Mouse (Mus musculus): ENCODE data around the gene Trak1. TPM values are rescaled to one million over a fixed set of nuclear protein-coding genes. Genes with fewer than 3 reads are reported as not detected.
A peak's percentile ranks its signal among the peaks of the same experiment; 100 is the strongest.
"Not testable (repeated sequence)": the region's sequence is repeated elsewhere in the genome, so short reads cannot be mapped to it uniquely, and the experiment has no call there.

Gene Trak1
- polyA plus RNA-seq, 1 experiment from 2014 or later = 20.8 TPM

DNA sequence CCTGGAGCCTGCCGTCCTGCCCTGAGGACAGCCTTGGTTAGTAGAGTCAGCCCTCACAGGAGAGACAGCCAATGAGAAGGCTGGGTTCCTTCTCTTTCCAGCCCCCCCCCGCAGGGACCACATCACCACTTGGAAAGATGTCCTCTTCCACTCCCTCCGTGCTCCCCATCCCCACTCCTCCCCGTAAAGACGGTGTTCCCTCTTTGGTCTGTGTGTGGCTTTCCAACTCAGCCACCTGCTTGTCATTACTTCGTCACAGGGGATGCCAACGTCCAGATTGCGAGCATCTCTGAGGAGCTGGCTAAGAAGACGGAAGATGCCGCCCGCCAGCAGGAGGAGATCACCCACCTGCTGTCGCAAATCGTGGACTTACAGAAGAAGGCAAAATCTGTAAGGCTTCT, 149.1 kb downstream of the Trak1 start:
- WGBS = 88% methylated on average over 13 of the region's 13 CpGs
- H3K9me3 ChIP-seq (ENCODE audit: low read depth, low read length) = no peaks in the 10 kb centered on the region
- no peak for TF ChIP-seq CTCF (IDR thresholded peaks at IDR 0.05; ENCODE audit: low read depth)
- no peaks in the 10 kb centered on the region for H3K4me1 ChIP-seq (ENCODE audit: insufficient read depth)
- no peak overlapping the region for H3K9ac ChIP-seq
- peaks cover 47% of the 10 kb centered on the region for H3K36me3 ChIP-seq (ENCODE audit: insufficient read depth)
- no peak overlapping the region for H3K4me2 ChIP-seq
- H3K4me3 ChIP-seq (ENCODE audit: low read depth, low read length) = no peak overlapping the region
- no peak overlapping the region for H3K27ac ChIP-seq (ENCODE audit: low read depth)
- ATAC-seq (ENCODE audit: insufficient read depth) (no peak), DNase-seq (no peak)
- no peaks in the 10 kb centered on the region for H3K27me3 ChIP-seq (ENCODE audit: insufficient read depth, low read length)

DNA sequence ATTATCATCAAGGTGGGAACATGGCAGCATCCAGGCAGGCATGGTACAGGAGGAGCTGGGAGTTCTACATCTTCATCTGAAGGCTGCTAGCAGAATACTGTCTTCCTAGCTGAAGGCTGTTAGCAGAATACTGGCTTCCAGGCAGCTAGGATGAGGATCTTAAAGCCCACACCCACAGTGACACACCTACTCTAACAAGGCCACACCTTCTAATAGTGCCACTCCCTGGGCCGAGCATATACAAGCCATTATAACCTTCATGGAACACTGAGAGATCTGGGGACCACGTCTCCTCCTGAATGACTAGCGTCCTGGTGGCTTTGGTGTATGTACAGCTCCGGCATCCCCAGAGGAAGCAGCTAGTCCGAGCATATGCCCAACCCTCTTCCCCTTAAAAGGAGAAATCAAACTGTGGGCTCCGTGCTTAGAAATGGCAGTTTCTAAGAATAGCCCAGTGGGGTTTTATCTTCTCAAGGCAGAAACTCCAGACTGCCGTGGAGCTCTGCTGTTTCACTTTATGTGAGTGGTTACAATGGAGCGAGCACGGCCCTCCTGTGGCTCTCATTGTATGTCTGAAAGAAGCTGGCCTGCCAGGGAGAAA, 155.1 kb downstream of the Trak1 start:
- H3K4me3 ChIP-seq (ENCODE audit: low read depth, low read length); H3K9ac ChIP-seq; H3K27me3 ChIP-seq (ENCODE audit: insufficient read depth, low read length); H3K27ac ChIP-seq (ENCODE audit: low read depth); H3K4me2 ChIP-seq; H3K9me3 ChIP-seq (ENCODE audit: low read depth, low read length); ATAC-seq (ENCODE audit: insufficient read depth); H3K4me1 ChIP-seq (ENCODE audit: insufficient read depth); DNase-seq: not testable (repeated sequence)
- H3K36me3 ChIP-seq (ENCODE audit: insufficient read depth) = peaks cover 62% of the 10 kb centered on the region
- 65% methylated on average over 9 of the region's 9 CpGs for WGBS

DNA sequence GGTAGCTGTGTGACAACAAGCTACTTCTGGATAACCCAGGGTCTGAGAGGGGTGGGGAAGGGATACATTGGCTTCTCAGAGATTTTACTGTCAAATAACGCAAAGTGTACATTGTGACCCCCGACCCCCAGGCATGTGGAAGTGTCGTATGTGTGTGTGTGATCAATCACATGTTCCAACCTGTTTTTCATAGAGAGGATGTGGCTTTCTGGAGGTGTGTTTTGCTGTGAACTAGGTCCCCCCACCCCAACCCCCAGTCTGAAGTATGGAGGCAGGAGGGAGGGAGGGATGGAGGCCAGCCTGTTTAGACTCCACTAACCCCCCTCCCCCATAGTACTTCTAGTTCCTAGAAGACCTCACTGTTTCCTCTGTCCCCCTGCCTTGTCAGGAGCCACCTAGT, 157.6 kb downstream of the Trak1 start:
- Histone ChIP-seq H3K27ac (ENCODE audit: low read depth) (no peak overlapping the region), H3K4me2 (no peak overlapping the region), H3K9ac (no peak overlapping the region), H3K27me3 (ENCODE audit: insufficient read depth, low read length) (no peaks in the 10 kb centered on the region), H3K4me1 (ENCODE audit: insufficient read depth) (no peaks in the 10 kb centered on the region), H3K4me3 (ENCODE audit: low read depth, low read length) (no peak overlapping the region), H3K9me3 (ENCODE audit: low read depth, low read length) (no peaks in the 10 kb centered on the region), H3K36me3 (ENCODE audit: insufficient read depth) (peaks cover 61% of the 10 kb centered on the region)
- DNase-seq = no peak
- 74% methylated on average over 3 of the region's 3 CpGs for WGBS
- no peak for ATAC-seq (ENCODE audit: insufficient read depth)
- TF ChIP-seq CTCF (IDR thresholded peaks at IDR 0.05; ENCODE audit: low read depth) = no peak

GRCm38 (mm10) chr9:121456739-121457515, 159.6 kb downstream of the Trak1 start:
- no peak overlapping the region for H3K4me2 ChIP-seq
- no peaks in the 10 kb centered on the region for H3K9me3 ChIP-seq (ENCODE audit: low read depth, low read length)
- no peak overlapping the region for H3K27ac ChIP-seq (ENCODE audit: low read depth)
- peaks cover 68% of the 10 kb centered on the region for H3K36me3 ChIP-seq (ENCODE audit: insufficient read depth)
- H3K27me3 ChIP-seq (ENCODE audit: insufficient read depth, low read length) = no peaks in the 10 kb centered on the region
- no peak for TF ChIP-seq CTCF (IDR thresholded peaks at IDR 0.05; ENCODE audit: low read depth)
- ATAC-seq (ENCODE audit: insufficient read depth) (no peak), DNase-seq (no peak)
- WGBS = 72% methylated on average over 13 of the region's 13 CpGs
- no peaks in the 10 kb centered on the region for H3K4me1 ChIP-seq (ENCODE audit: insufficient read depth)
- no peak overlapping the region for H3K9ac ChIP-seq
- H3K4me3 ChIP-seq (ENCODE audit: low read depth, low read length) = no peak overlapping the region

- ATAC-seq (ENCODE audit: insufficient read depth) (no peak), DNase-seq (peak; percentile 71)
- Histone ChIP-seq H3K9me3 (ENCODE audit: low read depth, low read length) (no peaks in the 10 kb centered on the region), H3K36me3 (ENCODE audit: insufficient read depth) (peaks cover 66% of the 10 kb centered on the region), H3K4me3 (ENCODE audit: low read depth, low read length) (no peak overlapping the region), H3K9ac (no peak overlapping the region), H3K27ac (ENCODE audit: low read depth) (no peak overlapping the region), H3K27me3 (ENCODE audit: insufficient read depth, low read length) (no peaks in the 10 kb centered on the region), H3K4me2 (no peak overlapping the region), H3K4me1 (ENCODE audit: insufficient read depth) (no peaks in the 10 kb centered on the region)
- WGBS = 31% methylated on average over 8 of the region's 8 CpGs
- peak; percentile 81 for TF ChIP-seq CTCF (IDR thresholded peaks at IDR 0.05; ENCODE audit: low read depth)
Observed at GRCm38 (mm10) chr9:121458466-121458865, 161.2 kb downstream of the Trak1 start.

DNA sequence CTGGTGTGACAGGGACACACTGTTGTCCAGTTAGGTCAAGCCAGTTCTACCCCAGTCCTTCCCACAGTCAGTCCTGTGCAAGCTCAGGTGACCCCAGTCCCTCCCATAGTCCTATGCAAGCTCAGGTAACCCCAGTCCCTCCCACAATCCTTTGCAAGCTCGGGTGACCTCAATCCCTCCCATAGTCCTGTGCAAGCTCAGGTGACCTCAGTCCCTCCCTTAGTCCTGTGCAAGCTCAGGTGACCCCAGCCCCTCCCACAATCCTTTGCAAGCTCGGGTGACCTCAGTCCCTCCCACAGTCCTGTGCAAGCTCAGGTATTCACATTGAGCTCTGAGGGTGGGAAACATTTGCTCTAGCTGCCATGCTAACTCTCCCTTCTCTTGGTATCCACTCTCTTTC, 162.6 kb downstream of the Trak1 start:
- Histone ChIP-seq H3K4me1 (ENCODE audit: insufficient read depth) (no peaks in the 10 kb centered on the region), H3K9me3 (ENCODE audit: low read depth, low read length) (no peaks in the 10 kb centered on the region), H3K36me3 (ENCODE audit: insufficient read depth) (peaks cover 58% of the 10 kb centered on the region), H3K4me3 (ENCODE audit: low read depth, low read length) (no peak overlapping the region), H3K27ac (ENCODE audit: low read depth) (no peak overlapping the region), H3K4me2 (no peak overlapping the region), H3K9ac (no peak overlapping the region), H3K27me3 (ENCODE audit: insufficient read depth, low read length) (no peaks in the 10 kb centered on the region)
- DNase-seq (no peak), ATAC-seq (ENCODE audit: insufficient read depth) (no peak)
- TF ChIP-seq CTCF (IDR thresholded peaks at IDR 0.05; ENCODE audit: low read depth) = no peak
- 61% methylated on average over 2 of the region's 2 CpGs for WGBS

DNA sequence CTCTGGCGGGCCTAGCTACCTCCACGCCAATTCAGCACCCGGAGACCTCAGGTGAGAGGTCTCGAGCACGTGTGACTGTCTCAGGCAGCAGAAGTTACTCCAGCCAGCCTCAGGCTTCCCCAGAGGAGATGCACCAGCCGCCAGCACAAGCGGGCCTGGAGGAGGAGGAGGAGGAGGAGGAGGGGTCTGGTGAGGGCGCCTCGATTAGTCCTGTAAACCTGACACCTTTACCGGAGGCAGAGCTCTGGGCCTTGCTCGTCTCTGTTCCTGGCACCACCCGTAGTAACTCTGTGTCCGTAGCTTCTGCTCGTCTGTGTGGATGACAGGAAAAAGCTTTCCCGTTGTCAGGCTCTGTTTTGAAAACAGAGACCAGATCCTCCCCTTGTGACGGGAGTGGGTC, 163.2 kb downstream of the Trak1 start:
- Histone ChIP-seq H3K27ac (ENCODE audit: low read depth) (no peak overlapping the region), H3K4me3 (ENCODE audit: low read depth, low read length) (no peak overlapping the region), H3K9me3 (ENCODE audit: low read depth, low read length) (no peaks in the 10 kb centered on the region), H3K36me3 (ENCODE audit: insufficient read depth) (peaks cover 57% of the 10 kb centered on the region), H3K4me1 (ENCODE audit: insufficient read depth) (no peaks in the 10 kb centered on the region), H3K4me2 (no peak overlapping the region), H3K9ac (no peak overlapping the region), H3K27me3 (ENCODE audit: insufficient read depth, low read length) (no peaks in the 10 kb centered on the region)
- WGBS = 50% methylated on average over 16 of the region's 16 CpGs
- ATAC-seq (ENCODE audit: insufficient read depth) = no peak
- no peak for DNase-seq
- no peak for TF ChIP-seq CTCF (IDR thresholded peaks at IDR 0.05; ENCODE audit: low read depth)

All from lung, embryonic 14.5 days (tissue).